Mouse (Mus musculus) granulocyte monocyte progenitor cell, adult 5-6 weeks (primary cell): ENCODE data around the gene Veph1. TPM values are rescaled to one million over a fixed set of nuclear protein-coding genes. Genes with fewer than 3 reads are reported as not detected.

Experiments used
- ATAC-seq: replicated peaks from 2 replicates; pipeline ENCODE4 v1.8.0; 2016; ENCODE audit warnings: mild to moderate bottlenecking, moderate TSS enrichment, inconsistent platforms; ENCODE audit not compliant: poor library complexity, severe bottlenecking
- total RNA-seq, 2 experiments: library from RNA; stranded (forward) in 1 of 2; stranded (reverse) in 1 of 2; fragments of 200-712, 200-1000 nt in 1 of 2; fragments of >200 nt in 1 of 2; fragmentation: Nextera tagmentation in 1 of 2; gene quantifications; 2 replicates each; pipeline ENCODE4 v1.2.3; 2014 to 2017

Veph1 gene
- total RNA-seq, 2 experiments from 2014 or later = not detected

DNA sequence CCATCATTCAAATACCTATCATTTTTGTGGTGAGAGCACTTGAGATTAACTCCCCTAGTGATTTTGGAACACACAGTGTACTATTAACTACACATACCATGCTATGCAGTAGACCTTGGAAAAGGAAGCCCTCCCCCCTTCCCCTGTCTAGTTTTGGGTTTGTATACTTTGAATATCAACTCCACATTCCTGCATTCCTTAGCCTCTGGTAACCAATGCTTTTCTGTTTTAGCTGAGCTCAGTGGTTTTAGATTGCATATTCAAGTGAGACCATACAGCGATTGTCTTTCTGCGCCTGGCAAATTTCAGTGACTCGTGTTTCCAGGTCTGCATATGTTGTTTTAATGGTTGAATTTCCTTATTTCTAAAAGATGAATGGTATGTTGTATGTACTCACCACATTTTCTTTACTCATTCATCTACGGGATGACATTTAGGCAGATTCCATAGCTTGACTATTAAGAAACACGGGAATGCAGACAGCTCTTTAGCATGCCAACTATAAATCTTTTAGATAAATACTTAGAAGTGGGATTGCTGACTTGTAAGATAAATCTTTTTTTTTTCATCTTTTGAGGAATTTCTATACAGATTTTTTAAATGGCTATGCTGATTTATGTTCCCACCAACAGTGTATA, 255.7 kb downstream of the Veph1 start:
- no peak for ATAC-seq

DNA sequence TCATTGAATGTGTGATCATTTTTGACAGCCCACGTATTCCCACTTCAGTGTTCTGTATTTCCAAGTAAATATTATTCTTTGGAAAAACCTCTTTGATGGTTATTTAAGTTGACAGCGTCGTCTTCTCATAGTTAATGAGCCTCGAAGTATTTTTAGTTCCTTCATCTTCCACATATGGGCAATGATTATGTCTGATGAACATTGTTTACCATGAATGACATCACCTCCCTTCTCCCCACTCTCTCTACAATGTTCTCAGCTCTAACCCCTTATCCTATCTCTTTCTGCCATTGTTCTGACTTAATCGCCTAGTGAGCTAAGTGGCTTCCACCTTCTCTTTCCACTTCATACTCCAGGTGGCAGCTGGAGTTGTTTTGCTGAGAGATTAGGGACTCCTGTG, 261.4 kb downstream of the Veph1 start:
- ATAC-seq = no peak

DNA sequence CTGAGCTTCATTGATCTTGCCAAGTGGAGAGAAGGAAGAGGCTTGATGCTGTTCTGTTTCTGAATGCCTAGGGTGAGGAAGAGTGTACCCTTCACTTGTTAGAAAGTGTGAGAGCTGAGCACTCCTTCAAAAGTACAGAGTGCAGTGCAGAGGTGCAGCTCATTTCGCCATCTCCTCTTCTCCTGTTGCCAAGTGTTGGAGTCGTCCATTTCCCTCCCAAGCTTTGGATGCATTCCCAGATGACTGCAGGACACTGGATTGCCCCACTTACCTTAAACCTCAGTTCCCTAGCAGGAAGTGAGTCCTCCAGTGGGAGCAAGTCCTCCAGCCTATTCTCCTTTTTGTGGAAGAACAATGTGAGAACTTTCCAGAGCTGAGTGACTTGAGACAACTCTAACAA, 263.3 kb downstream of the Veph1 start:
- no peak for ATAC-seq

DNA sequence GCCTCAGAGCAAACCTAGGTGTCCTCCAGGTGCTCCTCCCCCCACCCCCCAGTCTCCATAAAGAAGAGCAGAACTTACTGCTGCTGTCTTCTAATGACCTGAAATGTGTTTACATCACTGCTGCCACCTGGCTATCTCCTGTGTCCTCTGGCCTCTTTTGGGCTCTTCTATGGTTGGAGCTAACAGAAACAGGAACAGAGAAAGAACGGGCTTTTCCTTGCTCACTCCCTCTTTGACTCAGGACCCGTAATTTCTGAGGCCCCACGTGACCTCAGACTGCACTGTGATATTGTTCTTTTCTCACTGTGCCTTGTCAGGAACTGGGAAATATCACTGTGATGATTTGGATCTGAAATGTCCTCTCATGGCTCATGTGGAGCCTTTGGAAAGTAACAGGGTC, 271.2 kb downstream of the Veph1 start:
- ATAC-seq = no peak

DNA sequence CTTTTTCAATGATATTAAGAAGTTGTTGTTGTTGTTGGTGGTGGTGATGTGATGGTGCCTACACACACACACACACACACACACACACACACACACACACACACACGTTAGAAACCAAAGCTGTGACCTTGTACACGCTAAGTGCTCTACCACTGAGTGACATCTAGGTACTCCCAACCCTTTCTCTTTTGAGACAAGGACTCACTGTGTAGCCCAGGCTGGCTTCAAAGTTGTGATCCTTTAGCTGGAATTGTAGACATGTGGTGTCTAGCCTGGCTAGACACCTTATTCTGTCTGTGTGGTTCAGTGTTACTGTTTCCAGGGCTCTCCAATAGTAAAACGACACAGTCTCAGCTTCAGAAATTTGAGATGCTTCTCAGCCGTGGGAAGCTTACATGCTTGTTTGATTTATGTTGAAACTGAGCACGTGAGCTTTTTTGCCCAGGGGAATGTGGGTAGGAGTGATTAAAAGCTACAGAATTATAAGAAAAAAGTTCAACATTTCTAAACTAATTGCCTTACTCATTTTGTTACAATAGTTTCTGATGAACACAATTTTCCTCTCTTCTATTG, 272.3 kb downstream of the Veph1 start:
- ATAC-seq = no peak

DNA sequence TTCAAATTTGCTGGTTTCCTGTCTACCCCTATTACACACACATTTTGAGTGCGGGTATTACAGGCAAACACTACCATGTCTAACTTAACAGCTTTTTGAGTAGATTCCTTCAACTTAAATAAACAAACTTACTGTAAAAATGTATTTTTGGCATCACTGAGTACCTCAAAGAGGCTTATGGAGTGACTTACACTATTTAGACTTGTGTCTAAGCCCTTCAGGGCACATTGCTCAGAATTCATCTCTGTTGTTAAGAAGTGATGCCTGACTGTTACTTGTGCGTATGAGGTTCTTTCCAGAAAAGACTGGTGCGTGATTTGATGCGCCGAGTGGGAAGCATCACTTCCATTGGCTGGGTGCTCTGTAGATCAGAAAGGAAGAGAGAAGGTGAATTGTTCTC, 277.5 kb downstream of the Veph1 start:
- no peak for ATAC-seq

DNA sequence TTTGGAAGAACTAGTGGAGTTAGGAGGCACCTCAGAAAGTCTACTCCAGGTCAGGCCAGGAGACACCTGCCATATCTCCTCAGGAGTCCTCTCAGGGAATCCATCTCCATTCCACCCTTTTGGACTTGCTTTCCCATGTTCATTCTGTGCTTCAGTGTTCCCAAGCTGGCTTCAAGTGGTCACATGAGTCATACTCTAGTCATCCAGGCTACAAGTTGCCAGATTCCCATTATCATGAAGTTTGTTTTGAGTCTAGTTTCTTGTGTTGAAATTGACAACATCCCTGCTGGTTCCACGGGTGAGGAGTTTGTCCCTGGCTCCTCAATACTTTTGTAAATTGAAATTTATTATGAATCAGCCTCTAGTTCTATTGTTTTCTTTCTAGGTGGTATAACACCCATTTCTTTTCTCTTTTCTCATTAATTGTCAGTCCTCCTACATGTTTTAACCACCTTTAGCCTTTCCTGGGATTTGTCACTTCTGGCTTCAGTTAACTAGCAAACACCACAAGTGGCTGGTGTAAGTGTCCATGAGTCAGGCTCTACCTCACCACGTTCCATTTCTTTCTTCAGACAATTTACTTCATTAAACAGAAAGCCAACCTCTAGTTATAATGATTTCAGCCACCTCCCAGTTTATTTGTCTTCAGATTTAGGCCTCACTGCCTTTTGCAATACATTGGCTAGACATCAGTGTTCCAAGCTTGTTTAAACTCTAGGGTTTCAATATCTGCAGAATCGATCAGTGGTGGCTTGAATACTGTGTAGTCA, 288.8 kb downstream of the Veph1 start:
- ATAC-seq = no peak

DNA sequence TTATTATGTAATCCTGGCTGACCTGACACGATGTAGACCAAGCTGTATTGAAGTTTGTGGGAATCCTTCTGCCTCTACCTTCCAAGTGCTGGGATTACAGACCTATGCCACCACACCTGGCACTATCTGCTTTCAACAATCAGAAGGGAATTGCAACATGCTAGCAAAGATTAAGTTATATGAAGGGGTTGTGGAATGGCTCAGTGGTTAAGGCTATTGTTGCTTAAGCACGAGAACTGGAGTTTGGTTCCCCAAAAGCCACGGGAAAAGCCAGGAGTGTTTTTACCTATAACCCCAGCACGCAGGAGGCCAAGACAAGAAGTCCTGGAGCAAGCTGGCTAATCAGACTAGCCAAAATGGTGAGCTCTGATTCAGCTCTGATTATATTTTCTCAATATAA, 291.6 kb downstream of the Veph1 start:
- ATAC-seq = peak; percentile 53

DNA sequence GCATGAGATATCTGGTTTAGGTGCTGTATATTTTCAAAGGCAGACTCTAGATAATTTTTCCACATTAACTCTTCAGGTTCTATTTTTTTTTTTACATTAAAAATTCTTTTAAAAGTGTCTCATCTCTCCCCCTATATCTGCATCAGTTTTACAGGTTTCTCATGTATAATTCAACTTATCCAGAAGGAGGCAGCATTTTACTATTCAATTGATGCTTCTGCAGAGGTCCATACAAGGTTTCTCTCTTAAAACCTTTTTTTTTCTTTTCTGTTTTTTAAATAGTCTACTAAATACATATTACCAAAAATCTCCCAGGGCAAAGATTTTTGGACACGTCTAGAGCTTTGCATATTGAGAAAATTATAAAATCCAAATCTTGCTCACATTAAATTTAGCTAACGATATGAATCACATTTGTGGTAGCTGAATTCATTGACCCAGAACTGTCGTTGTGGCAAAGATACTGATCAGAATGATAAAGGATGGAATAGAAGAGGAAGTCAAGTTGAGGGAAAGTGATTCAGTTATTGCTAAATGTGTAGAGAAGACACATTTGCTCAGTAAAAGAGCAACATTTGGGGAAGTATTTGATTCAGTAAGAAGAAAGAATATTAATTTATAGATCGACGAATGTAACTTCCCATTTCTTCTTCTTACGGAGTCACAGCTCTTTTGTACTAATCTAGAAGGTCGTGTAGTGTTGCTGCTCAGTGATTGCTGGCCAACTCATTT, 292.3 kb downstream of the Veph1 start:
- ATAC-seq = peak; percentile 90

Other genes starting within 250 kb of the Veph1 start
- not detected in 2 replicates for gene Ptx3, start 76.9 kb downstream of the Veph1 start, total RNA-seq (2014; fragmentation: Nextera tagmentation)
- gene Ptx3, start 76.9 kb downstream of the Veph1 start, total RNA-seq (2017) = 0.39 TPM in 1 of 2 replicates, not detected in the other